Mouse (Mus musculus): Measurements from ENCODE around the gene Noxa1. TPM values are rescaled to one million over a fixed set of nuclear protein-coding genes. Genes with fewer than 3 reads are reported as not detected.

The Noxa1 gene
- total and polyA plus RNA-seq, 3 experiments = not detected

DNA sequence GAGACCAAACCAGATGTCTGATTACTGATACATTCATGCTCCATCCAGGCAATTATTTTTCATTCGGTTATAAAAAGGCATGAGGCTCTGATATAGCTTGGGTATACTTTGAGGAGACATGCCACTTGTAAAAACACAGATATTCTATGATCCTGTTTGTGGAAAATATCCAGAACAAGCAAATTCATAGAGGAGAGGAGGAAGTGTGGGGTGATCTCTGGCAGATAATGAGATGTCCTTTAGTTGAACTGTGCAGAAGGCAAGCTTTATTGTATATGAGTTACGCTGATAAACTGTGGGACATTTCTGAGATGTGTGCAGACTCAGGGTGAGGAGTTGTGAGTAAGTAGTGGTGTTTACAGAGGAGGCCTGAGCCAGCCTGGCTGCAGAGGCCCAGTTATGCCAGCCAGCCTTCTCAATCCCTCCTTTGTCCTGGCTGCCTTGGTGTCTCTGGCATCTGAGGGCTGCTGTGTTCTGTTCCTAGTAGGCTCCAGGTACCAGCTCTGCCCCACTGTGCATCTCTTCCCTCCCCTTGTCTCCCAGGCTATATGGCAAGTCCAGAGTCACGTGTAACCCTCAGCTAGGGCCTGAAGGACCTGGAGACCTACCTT lies 3.2 kb upstream of the Noxa1 start:
- DNase-seq = no peak

DNA sequence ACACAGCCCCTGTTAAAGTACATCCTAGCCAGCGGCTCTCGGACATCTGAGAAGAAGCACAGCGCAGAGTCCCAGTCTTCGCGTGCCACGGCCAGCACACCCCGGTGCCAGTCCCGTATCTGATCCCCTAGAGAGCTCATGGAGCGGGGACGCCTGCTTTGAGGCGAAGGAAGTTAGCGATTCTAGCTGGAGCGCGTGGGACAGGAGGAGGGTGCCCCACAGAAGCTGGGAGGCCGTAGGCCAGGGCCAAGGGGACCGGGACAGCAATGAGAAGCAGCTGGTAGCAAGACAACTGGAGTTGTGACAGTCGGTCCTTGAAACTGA lies 202 bp downstream of the Noxa1 start:
- no peak for DNase-seq

DNA sequence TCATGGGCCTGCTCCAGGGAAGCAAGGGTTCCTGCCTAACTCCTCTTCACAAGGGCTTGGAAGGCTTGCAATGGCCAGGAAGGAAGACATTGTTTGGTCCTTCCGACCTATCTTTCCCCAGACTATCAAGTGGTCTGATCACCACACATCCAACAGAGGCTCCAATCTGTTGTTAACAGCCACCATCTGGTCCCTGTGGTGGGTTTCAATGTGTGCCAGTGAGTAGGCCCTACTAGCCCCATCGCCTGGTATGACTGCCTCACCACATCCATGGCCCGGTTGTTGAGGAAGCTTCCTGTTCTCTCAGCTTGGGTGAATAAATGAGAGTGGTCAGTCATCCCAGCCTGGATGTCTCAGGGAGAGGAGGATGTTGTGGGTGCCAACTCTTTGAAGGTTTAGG lies 6.3 kb downstream of the Noxa1 start:
- DNase-seq = no peak

GRCm38 (mm10) chr2:25087842-25088241 lies 7.1 kb downstream of the Noxa1 start:
- no peak for DNase-seq

DNA sequence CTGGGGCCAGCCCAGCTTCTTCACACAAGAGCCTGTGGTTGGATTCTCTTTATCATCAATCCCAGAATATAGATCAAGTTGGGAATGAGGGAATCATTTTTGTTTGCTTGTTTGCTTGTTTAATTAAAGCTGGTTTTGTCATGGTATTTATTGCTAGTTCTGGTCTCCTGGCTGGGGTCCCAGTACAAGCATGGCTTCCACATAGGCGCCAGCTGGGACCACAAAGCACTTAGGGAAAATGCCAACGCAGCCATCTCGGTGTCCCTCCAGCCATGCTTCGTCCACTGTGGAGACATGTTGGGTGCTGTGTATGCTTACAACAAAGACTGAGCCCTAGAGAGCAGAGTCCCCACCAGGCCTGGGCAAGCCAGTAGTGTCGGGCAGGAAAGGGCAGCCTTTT lies 9.4 kb downstream of the Noxa1 start:
- DNase-seq = no peak

GRCm38 (mm10) chr2:25083697-25084096 lies 11.3 kb downstream of the Noxa1 start:
- DNase-seq = no peak

GRCm38 (mm10) chr2:25080076-25080475 lies 14.9 kb downstream of the Noxa1 start, which contains the start of gene Entpd8:
Gene Entpd8 (plus strand): TSS chr2:25080304.
- no peak for DNase-seq

DNA sequence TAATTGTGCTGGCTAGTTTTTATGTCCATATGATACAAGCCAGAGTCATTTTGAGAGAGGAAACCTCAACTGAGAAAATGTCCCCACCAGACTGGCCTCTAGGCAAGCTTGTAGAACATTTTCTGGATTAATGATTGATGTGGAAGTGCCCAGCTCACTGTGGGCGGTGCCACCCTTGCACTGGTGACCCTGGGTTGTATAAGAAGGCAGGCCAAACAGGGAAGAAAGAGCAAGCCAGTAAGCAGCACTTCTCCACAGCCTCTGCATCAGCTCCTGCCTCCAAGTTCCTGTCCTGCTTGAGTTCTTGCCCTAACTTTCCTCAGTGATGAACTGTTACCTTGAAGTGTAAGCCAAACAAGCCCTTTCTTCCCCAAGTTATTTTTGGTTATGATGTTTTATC lies 16.0 kb downstream of the Noxa1 start:
- no peak for DNase-seq

DNA sequence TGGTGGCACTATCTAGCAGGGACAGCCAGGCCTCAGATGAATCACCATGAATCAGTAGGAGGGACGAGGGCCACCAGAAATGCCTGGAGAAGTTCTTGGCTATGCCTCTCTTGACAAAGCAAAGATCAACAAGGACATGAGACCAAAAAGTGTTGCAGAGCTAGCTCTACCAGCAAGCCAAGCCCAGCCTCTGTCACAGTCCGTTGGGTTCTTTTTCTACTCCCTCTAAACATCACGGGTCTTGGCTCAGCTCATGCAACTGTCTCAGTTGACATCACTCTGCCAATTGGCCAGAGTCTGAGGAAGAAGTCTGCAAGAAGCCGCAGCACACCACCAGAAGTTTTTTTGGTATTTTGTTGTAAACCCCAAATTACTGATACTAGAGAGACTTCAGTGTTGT lies 19.4 kb downstream of the Noxa1 start:
- DNase-seq = peak; percentile 36

- no peak for DNase-seq
Measured at GRCm38 (mm10) chr2:25072398-25072797, 22.6 kb downstream of the Noxa1 start.

- no peak for DNase-seq
Measured at GRCm38 (mm10) chr2:25069537-25069936, 25.4 kb downstream of the Noxa1 start.

GRCm38 (mm10) chr2:25066552-25066951 lies 28.4 kb downstream of the Noxa1 start:
- DNase-seq = no peak

- DNase-seq = no peak
Measured at GRCm38 (mm10) chr2:25065537-25065936, 29.4 kb downstream of the Noxa1 start.

- DNase-seq = no peak
Measured at GRCm38 (mm10) chr2:25064285-25064684, 30.7 kb downstream of the Noxa1 start.

DNA sequence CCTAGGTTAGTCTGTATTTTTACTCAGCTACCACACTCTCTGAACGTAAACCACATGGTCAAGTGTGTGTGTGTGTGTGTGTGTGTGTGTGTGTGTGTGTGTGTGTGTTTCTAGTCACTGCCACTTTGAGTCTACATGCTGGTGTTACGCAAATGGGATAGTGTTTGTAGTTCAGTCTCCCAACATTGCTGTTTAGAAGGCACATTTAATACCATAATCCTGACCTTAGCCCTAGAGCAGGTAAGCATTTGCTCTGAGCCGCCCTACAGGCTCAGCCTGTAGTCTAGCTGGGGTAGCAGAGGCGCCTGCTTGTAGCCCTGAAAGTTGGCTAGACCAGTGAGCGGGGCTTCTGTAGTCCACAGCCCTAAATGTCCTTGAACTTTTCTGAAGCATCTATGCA lies 31.4 kb downstream of the Noxa1 start:
- no peak for DNase-seq

DNA sequence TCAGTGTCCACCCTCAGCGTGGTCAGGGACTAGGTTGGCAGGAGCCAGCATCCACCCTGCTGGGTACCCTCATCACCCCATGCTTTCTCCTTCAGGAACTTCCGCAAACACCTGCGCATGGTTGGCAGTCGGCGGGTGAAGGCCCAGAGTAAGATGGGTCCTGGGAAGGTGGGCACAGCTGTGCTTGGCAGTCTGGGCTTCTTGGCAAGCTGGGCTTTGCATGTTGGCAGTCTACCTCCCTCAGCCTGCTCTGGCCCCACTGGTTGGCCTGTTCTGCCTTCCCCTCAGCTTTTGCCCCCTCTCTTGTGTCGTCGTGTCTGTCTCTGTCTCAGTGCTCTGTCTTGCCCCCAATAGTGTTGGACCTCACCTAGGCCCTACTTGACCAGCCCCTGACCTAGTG lies 36.0 kb downstream of the Noxa1 start:
- DNase-seq = no peak

- no peak for DNase-seq
Measured at GRCm38 (mm10) chr2:25055409-25056155, 39.4 kb downstream of the Noxa1 start.

DNA sequence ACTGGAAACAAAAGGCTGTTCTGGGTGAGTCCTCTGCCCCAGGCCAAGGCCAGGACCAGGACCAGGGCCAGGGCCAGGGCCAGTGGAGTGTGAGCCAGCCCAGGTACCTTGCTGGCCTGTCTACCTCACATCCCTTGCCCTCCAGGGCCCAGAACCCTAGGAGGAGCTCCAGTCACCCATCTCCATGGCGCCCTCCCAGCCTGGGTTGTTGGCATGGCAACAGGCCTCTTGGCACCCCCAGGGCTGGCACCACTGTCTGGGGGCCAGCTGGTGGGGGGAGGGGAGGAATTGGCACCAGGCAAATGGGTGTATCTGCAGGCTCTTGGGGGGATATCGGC lies 39.9 kb downstream of the Noxa1 start:
- peak; percentile 31 for DNase-seq

- DNase-seq = peak; percentile 93
Measured at GRCm38 (mm10) chr2:25054221-25055067, 40.5 kb downstream of the Noxa1 start, which contains the start of gene Nsmf. Gene Nsmf (plus strand): TSS chr2:25054355.

DNA sequence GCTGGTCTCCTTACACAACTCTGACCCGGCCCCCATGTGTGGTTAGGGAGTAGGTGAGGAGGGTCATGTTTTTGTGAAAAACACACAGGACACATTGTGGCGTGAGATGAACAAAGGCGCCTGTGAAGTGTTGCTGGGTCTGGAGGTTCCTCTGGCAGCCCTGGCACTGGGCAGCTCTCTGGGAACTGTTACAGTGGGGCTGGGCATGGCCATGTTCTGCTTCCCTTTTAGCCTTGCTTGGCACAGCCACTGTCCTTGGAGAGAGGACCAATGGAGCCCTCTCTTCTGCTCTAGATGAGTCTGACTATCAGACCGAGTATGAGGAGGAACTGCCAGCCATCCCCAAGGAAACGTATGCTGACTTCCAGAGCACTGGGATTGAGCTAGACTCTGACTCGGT lies 41.8 kb downstream of the Noxa1 start:
- no peak for DNase-seq

DNA sequence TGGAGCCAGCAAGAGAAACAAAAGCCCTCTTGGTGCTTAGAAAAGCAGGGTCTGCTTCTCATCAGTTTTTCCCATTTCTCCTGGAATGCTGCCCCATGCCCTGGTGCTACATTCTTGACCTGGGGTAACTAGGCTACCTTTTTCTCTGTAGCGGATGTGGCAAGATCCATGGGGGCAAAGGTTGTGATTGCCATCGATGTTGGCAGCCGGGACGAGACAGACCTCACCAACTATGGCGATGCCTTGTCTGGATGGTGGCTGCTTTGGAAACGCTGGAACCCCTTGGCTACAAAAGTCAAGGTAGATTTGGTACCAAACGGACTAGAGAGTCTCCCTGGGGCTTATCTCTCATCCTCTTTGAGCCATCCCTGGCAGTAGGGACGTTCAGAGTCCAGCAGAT lies 43.5 kb downstream of the Noxa1 start:
- no peak for DNase-seq

GRCm38 (mm10) chr2:25050921-25051320 lies 44.0 kb downstream of the Noxa1 start:
- DNase-seq = no peak

GRCm38 (mm10) chr2:25040089-25040488 lies 54.9 kb downstream of the Noxa1 start:
- DNase-seq = no peak
